Mouse (Mus musculus): Measurements from ENCODE around the gene U2af2. TPM values are rescaled to one million over a fixed set of nuclear protein-coding genes. Genes with fewer than 3 reads are reported as not detected.
"Not testable (repeated sequence)": the region's sequence is repeated elsewhere in the genome, so short reads cannot be mapped to it uniquely, and the experiment has no call there.

Gene U2af2
- polyA plus RNA-seq, 1 experiment: 184 TPM

- Histone ChIP-seq H3K27ac (ENCODE audit: insufficient read depth, low read length) (peak overlapping the region; percentile 99), H3K4me1 (ENCODE audit: control insufficient read depth, insufficient read depth, low read length) (peaks cover 6% of the 10 kb centered on the region), H3K4me3 (ENCODE audit: insufficient read depth, low read length) (peak overlapping the region; percentile 69)
- peak; percentile 64 for TF ChIP-seq POLR2A (IDR thresholded peaks at IDR 0.05; ENCODE audit: extremely low read depth, insufficient read depth, low read length)
- 0 out of 2 replicates have a peak, but pooled peaks have one; percentile 23 for TF ChIP-seq CTCF (IDR thresholded peaks at IDR 0.05; ENCODE audit: extremely low read depth, insufficient read depth, low read length)
These were observed 784 bp upstream of the U2af2 start for GRCm38 (mm10) chr7:5060944-5061773.

GRCm38 (mm10) chr7:5062360-5063001, 538 bp downstream of the U2af2 start:
- peaks cover 6% of the 10 kb centered on the region; the same call in 1 of the 2 replicates for H3K4me1 ChIP-seq (ENCODE audit: control insufficient read depth, insufficient read depth, low read length)
- TF ChIP-seq CTCF (IDR thresholded peaks at IDR 0.05; ENCODE audit: extremely low read depth, insufficient read depth, low read length) (no peak), POLR2A (IDR thresholded peaks at IDR 0.05; ENCODE audit: extremely low read depth, insufficient read depth, low read length) (no peak)
- peak overlapping the region; percentile 69 for H3K4me3 ChIP-seq (ENCODE audit: insufficient read depth, low read length)
- peak overlapping the region; percentile 91 for H3K27ac ChIP-seq (ENCODE audit: insufficient read depth, low read length)

- TF ChIP-seq POLR2A (IDR thresholded peaks at IDR 0.05; ENCODE audit: extremely low read depth, insufficient read depth, low read length): no peak
- no peak for TF ChIP-seq CTCF (IDR thresholded peaks at IDR 0.05; ENCODE audit: extremely low read depth, insufficient read depth, low read length)
- H3K4me3 ChIP-seq (ENCODE audit: insufficient read depth, low read length): no peak overlapping the region
- no peak overlapping the region for H3K27ac ChIP-seq (ENCODE audit: insufficient read depth, low read length)
- peaks cover 6% of the 10 kb centered on the region; the same call in 1 of the 2 replicates for H3K4me1 ChIP-seq (ENCODE audit: control insufficient read depth, insufficient read depth, low read length)
These were observed 2.9 kb downstream of the U2af2 start for GRCm38 (mm10) chr7:5064886-5065285.

- Histone ChIP-seq H3K27ac (ENCODE audit: insufficient read depth, low read length) (no peak overlapping the region), H3K4me3 (ENCODE audit: insufficient read depth, low read length) (no peak overlapping the region), H3K4me1 (ENCODE audit: control insufficient read depth, insufficient read depth, low read length) (no peaks in the 10 kb centered on the region)
- TF ChIP-seq POLR2A (IDR thresholded peaks at IDR 0.05; ENCODE audit: extremely low read depth, insufficient read depth, low read length) (no peak), CTCF (IDR thresholded peaks at IDR 0.05; ENCODE audit: extremely low read depth, insufficient read depth, low read length) (no peak)
These were observed 11.6 kb downstream of the U2af2 start for GRCm38 (mm10) chr7:5073586-5073985.

GRCm38 (mm10) chr7:5074984-5075383, 13.0 kb downstream of the U2af2 start:
- Histone ChIP-seq H3K4me3 (ENCODE audit: insufficient read depth, low read length) (no peak overlapping the region), H3K27ac (ENCODE audit: insufficient read depth, low read length) (no peak overlapping the region), H3K4me1 (ENCODE audit: control insufficient read depth, insufficient read depth, low read length) (no peaks in the 10 kb centered on the region)
- no peak for TF ChIP-seq POLR2A (IDR thresholded peaks at IDR 0.05; ENCODE audit: extremely low read depth, insufficient read depth, low read length)
- TF ChIP-seq CTCF (IDR thresholded peaks at IDR 0.05; ENCODE audit: extremely low read depth, insufficient read depth, low read length): no peak

GRCm38 (mm10) chr7:5076931-5077330, 15.0 kb downstream of the U2af2 start:
- no peak overlapping the region for H3K27ac ChIP-seq (ENCODE audit: insufficient read depth, low read length)
- H3K4me3 ChIP-seq (ENCODE audit: insufficient read depth, low read length): no peak overlapping the region
- H3K4me1 ChIP-seq (ENCODE audit: control insufficient read depth, insufficient read depth, low read length): peaks cover 2% of the 10 kb centered on the region; the same call in 1 of the 2 replicates
- TF ChIP-seq POLR2A (IDR thresholded peaks at IDR 0.05; ENCODE audit: extremely low read depth, insufficient read depth, low read length): no peak
- no peak for TF ChIP-seq CTCF (IDR thresholded peaks at IDR 0.05; ENCODE audit: extremely low read depth, insufficient read depth, low read length)

- Histone ChIP-seq H3K27ac (ENCODE audit: insufficient read depth, low read length) (0 out of 2 replicates have a peak overlapping the region, but pooled peaks have one; percentile 6), H3K4me3 (ENCODE audit: insufficient read depth, low read length) (peak overlapping the region; percentile 96)
- H3K4me1 ChIP-seq (ENCODE audit: control insufficient read depth, insufficient read depth, low read length): not testable (repeated sequence)
These were observed 17.5 kb downstream of the U2af2 start for GRCm38 (mm10) chr7:5079365-5080009.

GRCm38 (mm10) chr7:5080010-5080751, 18.2 kb downstream of the U2af2 start, which contains the start of gene Epn1:
Epn1 (plus strand) TSS chr7:5080235.
- peak within 1 kb of the TSS; percentile 86 for H3K27ac ChIP-seq (ENCODE audit: insufficient read depth, low read length)
- H3K4me1 ChIP-seq (ENCODE audit: control insufficient read depth, insufficient read depth, low read length): peaks cover 3% of the 10 kb centered on the region; the same call in 1 of the 2 replicates
- H3K4me3 ChIP-seq (ENCODE audit: insufficient read depth, low read length): peak within 1 kb of the TSS; percentile 96
- no peak for TF ChIP-seq CTCF (IDR thresholded peaks at IDR 0.05; ENCODE audit: extremely low read depth, insufficient read depth, low read length)
- peak; percentile 80 for TF ChIP-seq POLR2A (IDR thresholded peaks at IDR 0.05; ENCODE audit: extremely low read depth, insufficient read depth, low read length)

GRCm38 (mm10) chr7:5080815-5081214, 18.9 kb downstream of the U2af2 start:
- TF ChIP-seq CTCF (IDR thresholded peaks at IDR 0.05; ENCODE audit: extremely low read depth, insufficient read depth, low read length) (no peak), POLR2A (IDR thresholded peaks at IDR 0.05; ENCODE audit: extremely low read depth, insufficient read depth, low read length) (no peak)
- Histone ChIP-seq H3K4me1 (ENCODE audit: control insufficient read depth, insufficient read depth, low read length) (peaks cover 3% of the 10 kb centered on the region; the same call in 1 of the 2 replicates), H3K27ac (ENCODE audit: insufficient read depth, low read length) (peak overlapping the region; percentile 86), H3K4me3 (ENCODE audit: insufficient read depth, low read length) (peak overlapping the region; percentile 96)
